8 mouse cellular contexts compared by ENCODE assay signal in genomic region chr8:104395703-104396357, GRCm38 (mm10). TPM values are rescaled to one million over a fixed set of nuclear protein-coding genes. Genes with fewer than 3 reads are reported as not detected.
DNase-seq lines count a peak whose midpoint lies in the region; ATAC-seq and TF ChIP-seq lines count a peak whose summit lies in the region.

Gene Cmtm4 (minus strand): TSS chr8:104395807.

- no peaks in the 10 kb centered on the region for H3K36me3 ChIP-seq in intestine, embryonic 15.5 days
- no peaks in the 10 kb centered on the region for H3K36me3 ChIP-seq in limb, embryonic 14.5 days (ENCODE audit: control insufficient read depth, insufficient read depth, low read length)
- H3K36me3 ChIP-seq in midbrain, embryonic 14.5 days (ENCODE audit: control insufficient read depth, insufficient read depth, low read length) = no peaks in the 10 kb centered on the region

- no peaks in the 10 kb centered on the region for H3K27me3 ChIP-seq in intestine, embryonic 15.5 days (replicated peaks)
- H3K27me3 ChIP-seq in limb, embryonic 14.5 days (ENCODE audit: control insufficient read depth, insufficient read depth, low read length) = no peaks in the 10 kb centered on the region
- H3K27me3 ChIP-seq in midbrain, embryonic 14.5 days (ENCODE audit: control insufficient read depth, insufficient read depth, low read length) = no peaks in the 10 kb centered on the region

- TF ChIP-seq POLR2A in limb, embryonic 14.5 days (IDR thresholded peaks at IDR 0.05; ENCODE audit: borderline replicate concordance, extremely low read depth, insufficient read depth, insufficient read length) = no peak

- H3K9ac ChIP-seq in intestine, embryonic 15.5 days = peak within 1 kb of the TSS; percentile 94
- H3K9ac ChIP-seq in limb, embryonic 14.5 days (ENCODE audit: low read depth, low read length, severe bottlenecking) = peak within 1 kb of the TSS; percentile 88
- H3K9ac ChIP-seq in midbrain, embryonic 14.5 days (replicated peaks; ENCODE audit: low read length) = peak within 1 kb of the TSS; percentile 87

- WGBS in intestine, embryonic 15.5 days = 1% methylated on average over 26 of the region's 54 CpGs
- WGBS in limb, embryonic 14.5 days = 5% methylated on average over 15 of the region's 54 CpGs
- WGBS in midbrain, embryonic 14.5 days = 4% methylated on average over 21 of the region's 54 CpGs

- peak within 1 kb of the TSS; percentile 88 for H3K27ac ChIP-seq in intestine, embryonic 15.5 days
- peak within 1 kb of the TSS; percentile 68 for H3K27ac ChIP-seq in limb, embryonic 14.5 days (replicated peaks; ENCODE audit: low read depth, low read length)
- peak within 1 kb of the TSS; percentile 82 for H3K27ac ChIP-seq in midbrain, embryonic 14.5 days (replicated peaks; ENCODE audit: low read depth, low read length)

- ATAC-seq in intestine, embryonic 15.5 days = peak; percentile 89
- ATAC-seq in limb, embryonic 14.5 days (ENCODE audit: low FRiP score, low read depth) = peak; percentile 86
- ATAC-seq in midbrain, embryonic 14.5 days (ENCODE audit: low FRiP score, low TSS enrichment) = peak; percentile 86

- H3K4me2 ChIP-seq in intestine, embryonic 15.5 days (replicated peaks) = peak within 1 kb of the TSS; percentile 91
- H3K4me2 ChIP-seq in limb, embryonic 14.5 days (replicated peaks; ENCODE audit: low read depth, low read length, severe bottlenecking) = peak within 1 kb of the TSS; percentile 90
- peak within 1 kb of the TSS; percentile 85 for H3K4me2 ChIP-seq in midbrain, embryonic 14.5 days (ENCODE audit: low read length)

- H3K4me3 ChIP-seq in intestine, embryonic 15.5 days (replicated peaks) = peak within 1 kb of the TSS; percentile 87
- peak within 1 kb of the TSS; percentile 84 for H3K4me3 ChIP-seq in limb, embryonic 14.5 days (replicated peaks; ENCODE audit: low read length)
- peak within 1 kb of the TSS; percentile 74 for H3K4me3 ChIP-seq in midbrain, embryonic 14.5 days (replicated peaks; ENCODE audit: low read depth, low read length)

- peak; percentile 22 to 28 for DNase-seq in spleen, postnatal 36 days (ENCODE audit: low spot score in 2 of 2)
- no peak for DNase-seq in spleen, adult 12 weeks (ENCODE audit: low spot score)
- peak; percentile 61 for DNase-seq in cerebellum, adult 9-11 months
- peak; percentile 47 to 54 for DNase-seq in gastrocnemius, postnatal 4 days (ENCODE audit: low spot score in 2 of 2)
- peak; percentile 49 for DNase-seq in limb, embryonic 14.5 days (ENCODE audit: low spot score)
- DNase-seq in midbrain, embryonic 14.5 days = peak; percentile 86
- DNase-seq in thymus, postnatal 10 days (ENCODE audit: low spot score in 2 of 2) = peak; percentile 40 to 65

- H3K4me1 ChIP-seq in intestine, embryonic 15.5 days (replicated peaks) = peaks cover 10% of the 10 kb centered on the region
- H3K4me1 ChIP-seq in limb, embryonic 14.5 days (ENCODE audit: control insufficient read depth, insufficient read depth, low read length) = peaks cover 16% of the 10 kb centered on the region
- peaks cover 13% of the 10 kb centered on the region for H3K4me1 ChIP-seq in midbrain, embryonic 14.5 days (ENCODE audit: control insufficient read depth, insufficient read depth, low read length)

- H3K9me3 ChIP-seq in intestine, embryonic 15.5 days = no peaks in the 10 kb centered on the region
- no peaks in the 10 kb centered on the region for H3K9me3 ChIP-seq in limb, embryonic 14.5 days (ENCODE audit: control insufficient read depth, low read length)
- H3K9me3 ChIP-seq in midbrain, embryonic 14.5 days (ENCODE audit: control insufficient read depth, low read length) = no peaks in the 10 kb centered on the region

RNA-seq across cellular contexts. Expression of gene Cmtm4, which starts in this region (rescaled TPM):
- total RNA-seq in gastrocnemius, postnatal 4 days (2021) = 10 to 100 TPM in 1 of 2 experiments, 1 to 10 TPM in 1; 9.9 to 10.5 TPM
- 6.3 and 6.9 TPM in 2 replicates for polyA plus RNA-seq in intestine, embryonic 15.5 days (2015; fragmentation: Nextera tagmentation; extraction: Ambion mirVana)
- 18.9 and 21.4 TPM in 2 replicates for polyA plus RNA-seq in limb, embryonic 14.5 days (2012; rRNA removed)
- 4.1 and 4.5 TPM in 2 replicates for polyA plus RNA-seq in limb, embryonic 14.5 days (2014; fragmentation: Nextera tagmentation; extraction: Ambion mirVana)
- 3.6 and 5.1 TPM in 2 replicates for polyA plus RNA-seq in midbrain, embryonic 14.5 days (2014; fragmentation: Nextera tagmentation; extraction: Ambion mirVana)
